Mouse (Mus musculus): ENCODE results near the gene Fasn. TPM values are rescaled to one million over a fixed set of nuclear protein-coding genes. Genes with fewer than 3 reads are reported as not detected.

Fasn gene
- polyA plus RNA-seq, 1 experiment = 274 TPM

DNA sequence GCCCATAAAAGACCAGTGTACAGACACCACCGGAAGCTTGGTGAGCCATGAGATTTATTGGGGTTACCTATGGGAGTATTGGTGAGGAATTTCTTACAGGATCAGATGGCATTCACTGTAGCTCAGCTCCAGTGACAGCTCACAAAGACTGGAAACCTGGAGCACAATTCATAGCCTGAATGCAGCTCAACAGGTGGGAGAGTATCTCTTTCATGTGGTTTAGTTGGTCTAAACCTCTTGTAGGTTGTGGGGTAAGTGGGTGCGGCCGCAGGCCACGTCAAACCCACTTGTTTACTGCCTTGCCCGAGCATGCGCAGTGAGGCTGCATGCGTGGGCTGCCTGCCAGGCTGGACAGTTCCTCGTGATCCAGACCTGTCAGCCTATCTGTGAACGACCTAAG, 64.1 kb downstream of the Fasn start:
- TF ChIP-seq CTCF (IDR thresholded peaks at IDR 0.05; ENCODE audit: borderline replicate concordance, insufficient read depth, low read depth, low read length) (no peak), POLR2A (IDR thresholded peaks at IDR 0.05; ENCODE audit: borderline replicate concordance, insufficient read depth, low read length) (no peak)
- DNase-seq = no peak
- WGBS = 81% methylated on average over 9 of the region's 9 CpGs

More for the DNA sequence above, 64.1 kb downstream of the Fasn start:
- no peak overlapping the region for H3K4me3 ChIP-seq (replicated peaks; ENCODE audit: insufficient read depth, low read depth, low read length)
- H3K4me1 ChIP-seq (ENCODE audit: control insufficient read depth, insufficient read depth, low read length) = no peaks in the 10 kb centered on the region
- no peak overlapping the region for H3K27ac ChIP-seq (ENCODE audit: insufficient read depth, low read length)
- no peaks in the 10 kb centered on the region for H3K27me3 ChIP-seq (ENCODE audit: control insufficient read depth, insufficient read depth, low read length)

Other genes starting within 250 kb of the Fasn start
- 288 and 305 TPM in 2 replicates for gene Arhgdia, start 242.9 kb downstream of the Fasn start, polyA plus RNA-seq (2012; rRNA removed)
- 42.6 and 51.8 TPM in 2 replicates for gene Alyref, start 226.2 kb downstream of the Fasn start, polyA plus RNA-seq (2012; rRNA removed)
- 168 and 178 TPM in 2 replicates for gene Anapc11, start 226.1 kb downstream of the Fasn start, polyA plus RNA-seq (2012; rRNA removed)
- 4.7 and 5.6 TPM in 2 replicates for gene Npb, start 216.1 kb downstream of the Fasn start, polyA plus RNA-seq (2012; rRNA removed)
- 401 and 403 TPM in 2 replicates for gene Pcyt2, start 206.6 kb downstream of the Fasn start, polyA plus RNA-seq (2012; rRNA removed)
- 76.9 and 80.5 TPM in 2 replicates for gene Sirt7, start 199.3 kb downstream of the Fasn start, polyA plus RNA-seq (2012; rRNA removed)
- 60.5 and 65.3 TPM in 2 replicates for gene Mafg, start 190.9 kb downstream of the Fasn start, polyA plus RNA-seq (2012; rRNA removed)
- 2.1 and 2.3 TPM in 2 replicates for gene Pycr1, start 180.8 kb downstream of the Fasn start, polyA plus RNA-seq (2012; rRNA removed)
- 3.3 and 4.5 TPM in 2 replicates for gene Myadml2, start 176.4 kb downstream of the Fasn start, polyA plus RNA-seq (2012; rRNA removed)
- gene Notum, start 163.4 kb downstream of the Fasn start, polyA plus RNA-seq (2012; rRNA removed) = 5.9 TPM in 2 replicates
- gene Aspscr1, start 151.6 kb downstream of the Fasn start, polyA plus RNA-seq (2012; rRNA removed) = 56.1 and 59.4 TPM in 2 replicates
- gene Cenpx, start 110.8 kb downstream of the Fasn start, polyA plus RNA-seq (2012; rRNA removed) = 40.1 and 43.0 TPM in 2 replicates
- 86.6 and 96.0 TPM in 2 replicates for gene Lrrc45, start 110.6 kb downstream of the Fasn start, polyA plus RNA-seq (2012; rRNA removed)
- 66.1 and 67.0 TPM in 2 replicates for gene Rac3, start 103.1 kb downstream of the Fasn start, polyA plus RNA-seq (2012; rRNA removed)
- gene Dcxr, start 97.3 kb downstream of the Fasn start, polyA plus RNA-seq (2012; rRNA removed) = 36.4 and 36.5 TPM in 2 replicates
- gene Cbr2, start 92.4 kb downstream of the Fasn start, polyA plus RNA-seq (2012; rRNA removed) = 1.9 and 3.1 TPM in 2 replicates
- 2.5 and 3.1 TPM in 2 replicates for gene Hmga1b, start 61.8 kb downstream of the Fasn start, polyA plus RNA-seq (2012; rRNA removed)
- gene Rfng, start 40.3 kb downstream of the Fasn start, polyA plus RNA-seq (2012; rRNA removed) = 106 and 113 TPM in 2 replicates
- 238 and 248 TPM in 2 replicates for gene Gps1, start 40.3 kb downstream of the Fasn start, polyA plus RNA-seq (2012; rRNA removed)
- 47.4 and 52.3 TPM in 2 replicates for gene Dus1l, start 28.1 kb downstream of the Fasn start, polyA plus RNA-seq (2012; rRNA removed)
- gene Ccdc57, start 108.3 kb upstream of the Fasn start, polyA plus RNA-seq (2012; rRNA removed) = 4.4 TPM in 2 replicates
- gene Slc16a3, start 123.9 kb upstream of the Fasn start, polyA plus RNA-seq (2012; rRNA removed) = 1.6 and 1.9 TPM in 2 replicates
- gene Csnk1d, start 166.8 kb upstream of the Fasn start, polyA plus RNA-seq (2012; rRNA removed) = 110 and 111 TPM in 2 replicates
- 0.11 and 0.19 TPM in 2 replicates for gene Cd7, start 214.9 kb upstream of the Fasn start, polyA plus RNA-seq (2012; rRNA removed)
- not detected in 2 replicates for gene Sectm1b, start 239.0 kb upstream of the Fasn start, polyA plus RNA-seq (2012; rRNA removed)

Data from cerebellum, adult 2 months (tissue).